Mouse (Mus musculus): Measurements from ENCODE around the gene Agtr2.
"Not testable (repeated sequence)": the region's sequence is repeated elsewhere in the genome, so short reads cannot be mapped to it uniquely, and the experiment has no call there.

Gene Agtr2

DNA sequence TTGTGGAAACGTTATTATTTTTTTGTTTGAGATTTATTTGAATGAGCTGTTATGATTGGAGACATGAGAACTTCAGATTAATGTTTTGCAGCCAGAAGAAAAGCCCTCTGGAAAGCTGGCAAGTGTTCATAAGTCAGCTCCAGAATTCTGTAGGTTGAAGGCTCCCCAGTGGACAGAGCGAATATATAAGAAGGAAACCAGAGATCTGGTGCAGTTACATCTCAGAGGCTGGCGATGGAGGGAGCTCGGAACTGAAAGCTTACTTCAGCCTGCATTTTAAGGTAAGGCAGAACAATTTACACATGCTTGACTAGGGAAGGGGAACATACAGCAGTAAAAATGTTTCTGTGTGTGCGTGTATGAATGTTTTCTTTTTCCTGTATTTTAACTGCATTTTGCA, at the start of gene Agtr2:
TSS of gene Agtr2 (plus strand) at position 131 of the 400 bp plus-strand sequence.
- no peak for DNase-seq (ENCODE audit: low spot score)

DNA sequence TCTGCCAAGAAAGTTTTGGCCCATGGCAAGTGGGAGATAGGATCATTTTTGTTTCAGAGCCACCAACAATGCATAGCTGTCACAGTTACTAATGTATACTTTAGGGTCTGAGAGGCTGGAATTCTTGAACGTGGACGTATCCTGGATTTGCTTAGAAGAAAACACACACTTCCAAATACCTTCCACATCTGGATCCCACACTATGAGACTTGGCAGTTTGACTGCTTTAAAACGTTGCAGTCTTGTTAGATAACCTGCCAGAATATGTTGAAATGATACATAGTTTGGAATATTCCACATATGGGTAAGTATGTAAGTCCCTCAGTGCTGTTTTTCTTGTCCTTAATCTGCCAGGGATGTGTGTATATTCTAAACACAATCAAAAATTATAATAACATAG, 31.8 kb upstream of the Agtr2 start:
- no peak for DNase-seq (ENCODE audit: low spot score)

DNA sequence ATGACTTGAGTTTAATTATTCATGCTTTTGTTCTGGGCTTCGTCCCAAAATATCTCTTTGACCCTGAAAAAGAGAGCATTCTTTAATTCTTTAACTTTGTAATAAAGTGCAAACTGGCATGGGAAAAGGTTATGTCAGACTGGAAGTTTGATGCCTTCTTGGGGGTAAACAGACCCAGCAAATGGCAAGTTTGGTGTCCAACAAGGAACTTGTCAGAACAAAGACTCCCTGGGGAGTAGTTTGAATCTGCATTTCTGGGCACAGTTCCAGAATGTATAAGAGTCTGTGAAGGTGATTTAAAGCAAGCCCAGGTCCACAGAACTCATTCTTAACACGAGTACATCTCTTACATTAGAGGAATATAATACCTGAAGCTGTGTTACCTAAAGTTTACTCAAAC, 3.8 kb downstream of the Agtr2 start:
- no peak for DNase-seq (ENCODE audit: low spot score)

DNA sequence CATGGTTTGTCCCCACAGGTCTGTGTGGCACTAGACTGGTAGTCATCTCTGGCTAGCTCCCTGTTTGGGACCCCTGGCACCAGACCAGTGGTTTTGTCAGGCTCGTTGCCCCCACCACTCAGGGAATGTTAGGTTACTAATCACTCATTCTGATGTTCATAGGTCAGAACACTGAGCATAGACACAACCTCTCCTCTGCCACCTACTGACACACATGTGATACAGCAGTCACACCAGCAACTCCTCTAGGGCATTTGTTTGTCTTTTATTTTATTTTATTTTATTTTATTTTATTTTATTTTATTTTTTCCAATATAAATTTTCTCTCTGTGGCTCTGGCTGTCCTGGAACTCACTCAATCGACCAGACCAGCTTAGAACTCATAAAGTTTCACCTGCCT, 15.9 kb downstream of the Agtr2 start:
- no peak for DNase-seq (ENCODE audit: low spot score)

GRCm38 (mm10) chrX:21507333-21507732, 23.0 kb downstream of the Agtr2 start:
- DNase-seq (ENCODE audit: low spot score) = not testable (repeated sequence)

GRCm38 (mm10) chrX:21522590-21522989, 38.2 kb downstream of the Agtr2 start:
- no peak for DNase-seq (ENCODE audit: low spot score)
